Mouse (Mus musculus) v-Abl transformed pro-B cells (cell line): ENCODE data around the gene Zfp575.
"Not testable (repeated sequence)": the region's sequence is repeated elsewhere in the genome, so short reads cannot be mapped to it uniquely, and the experiment has no call there.

Experiments used
- in situ Hi-C, 2 experiments: fragments of 400-800 bp; cut with MboI; formaldehyde crosslinking; loops; one replicate each; pipeline ENCODE4 v1.15.1; 2025; ENCODE audit not compliant: unreplicated experiment in 2 of 2

Gene Zfp575

GRCm38 (mm10) chr7:24587330-24588105, at the start of gene Zfp575, which contains the start of gene Ethe1:
Gene Zfp575 (minus strand): TSS chr7:24587641.
Gene Ethe1 (plus strand): TSS chr7:24587543.
- in situ Hi-C loops, result no loop called here

GRCm38 (mm10) chr7:24637046-24637445, 49.6 kb upstream of the Zfp575 start:
- in situ Hi-C loops, result no loop called here

GRCm38 (mm10) chr7:24636264-24636663, 48.8 kb upstream of the Zfp575 start, which contains the start of gene Lypd3:
Gene Lypd3 (plus strand): TSS chr7:24636550.
- in situ Hi-C loops, result no loop called here

GRCm38 (mm10) chr7:24630116-24630880, 42.9 kb upstream of the Zfp575 start:
- in situ Hi-C loops, result no loop called here

- in situ Hi-C loops, result no loop called here
Measured at GRCm38 (mm10) chr7:24629672-24630071, 42.2 kb upstream of the Zfp575 start.

GRCm38 (mm10) chr7:24628685-24629610, 41.5 kb upstream of the Zfp575 start:
- in situ Hi-C loops, result no loop called here

- in situ Hi-C loops, result no loop called here
Measured at GRCm38 (mm10) chr7:24622967-24623366, 35.5 kb upstream of the Zfp575 start.

GRCm38 (mm10) chr7:24621193-24621592, 33.8 kb upstream of the Zfp575 start:
- in situ Hi-C loops, result no loop called here

- in situ Hi-C loops, result no loop called here
Measured at GRCm38 (mm10) chr7:24619671-24620397, 32.4 kb upstream of the Zfp575 start.

GRCm38 (mm10) chr7:24618374-24618773, 30.9 kb upstream of the Zfp575 start:
- in situ Hi-C loops, result not testable (repeated sequence)

- in situ Hi-C loops, result no loop called here
Measured at GRCm38 (mm10) chr7:24617763-24618162, 30.3 kb upstream of the Zfp575 start.

- in situ Hi-C loops, result no loop called here
Measured at GRCm38 (mm10) chr7:24614816-24615215, 27.4 kb upstream of the Zfp575 start.

- in situ Hi-C loops, result no loop called here
Measured at GRCm38 (mm10) chr7:24612308-24612910, 25.0 kb upstream of the Zfp575 start.

- in situ Hi-C loops, result no loop called here
Measured at GRCm38 (mm10) chr7:24611709-24612108, 24.3 kb upstream of the Zfp575 start.

GRCm38 (mm10) chr7:24610879-24611494, 23.5 kb upstream of the Zfp575 start:
- in situ Hi-C loops, result no loop called here

GRCm38 (mm10) chr7:24610144-24610878, 22.9 kb upstream of the Zfp575 start, which contains the start of gene Phldb3:
Gene Phldb3 (plus strand): TSS chr7:24610763.
- in situ Hi-C loops, result no loop called here

GRCm38 (mm10) chr7:24608561-24608960, 21.1 kb upstream of the Zfp575 start:
- in situ Hi-C loops, result no loop called here

GRCm38 (mm10) chr7:24608017-24608416, 20.6 kb upstream of the Zfp575 start:
- in situ Hi-C loops, result no loop called here
